Mouse (Mus musculus) stomach, postnatal 0 days (tissue): ENCODE measurements around the gene Tspan31. TPM values are rescaled to one million over a fixed set of nuclear protein-coding genes. Genes with fewer than 3 reads are reported as not detected.

Experiments used
- ATAC-seq: fragments of 200-750 bp; cut with Nextera tagmentation; 2 replicates; pipeline ENCODE4 v1.8.0; 2017; ENCODE audit not compliant: low FRiP score, low TSS enrichment
- DNase-seq: peaks from one replicate; pipeline ENCODE4 v3.0.0-alpha.2; 2016; ENCODE audit warnings: low spot score
- H3K27ac ChIP-seq: fragments of 300-500 bp; sonication (generic); replicated peaks from 2 replicates; pipeline ENCODE4 v1.5.1; 2014; ENCODE audit warnings: mild to moderate bottlenecking, control low read depth
- H3K27me3 ChIP-seq: fragments of 300-500 bp; sonication (generic); 2 replicates; pipeline ENCODE4 v1.6.1; 2014; ENCODE audit warnings: low read length; ENCODE audit not compliant: control insufficient read depth, insufficient read depth
- H3K36me3 ChIP-seq: fragments of 300-500 bp; sonication (generic); 2 replicates; pipeline ENCODE4 v1.6.1; 2014; ENCODE audit warnings: low read length, mixed read lengths; ENCODE audit not compliant: control insufficient read depth, insufficient read depth
- H3K4me1 ChIP-seq: fragments of 300-500 bp; sonication (generic); replicated peaks from 2 replicates; pipeline ENCODE4 v1.6.1; 2014; ENCODE audit warnings: antibody characterized with exemption; ENCODE audit not compliant: control insufficient read depth, insufficient read depth
- H3K4me2 ChIP-seq: fragments of 300-500 bp; sonication (generic); replicated peaks from 2 replicates; pipeline ENCODE4 v1.6.1; 2014; ENCODE audit warnings: low read depth, mild to moderate bottlenecking, control low read depth, moderate library complexity
- H3K4me3 ChIP-seq: fragments of 300-500 bp; sonication (generic); 2 replicates; pipeline ENCODE4 v1.5.1; 2014; ENCODE audit warnings: low read depth, low read length, control low read depth
- H3K9ac ChIP-seq: fragments of 300-500 bp; sonication (generic); 2 replicates; pipeline ENCODE4 v1.6.1; 2014; ENCODE audit warnings: mild to moderate bottlenecking, low read length, control low read depth, mixed read lengths
- H3K9me3 ChIP-seq: fragments of 300-500 bp; sonication (generic); 2 replicates; pipeline ENCODE4 v1.6.1; 2016; ENCODE audit warnings: low read length; ENCODE audit not compliant: control insufficient read depth
- CTCF ChIP-seq: IDR thresholded peaks from 2 replicates; pipeline ENCODE4 v1.5.1; 2016; ENCODE audit warnings: antibody characterized with exemption, low read depth, mild to moderate bottlenecking, moderate library complexity
- EP300 ChIP-seq: optimal IDR thresholded peaks from 2 replicates; pipeline ENCODE3; 2016; ENCODE audit warnings: antibody characterized with exemption
- WGBS: fragments of 180-500 bp; shearing (Covaris S2); extraction: QIAGEN DNeasy Blood & Tissue Kit; methylation state at CpG from one replicate; pipeline ENCODE4 v1.1.7; 2014; 5-methylcytosine and 5-hydroxymethylcytosine counted together
- polyA plus RNA-seq: library from polyadenylated mRNA; unstranded; fragments of >200 nt; fragmentation: Nextera tagmentation; extraction: Ambion mirVana; gene quantifications from 2 replicates; pipeline ENCODE4 v1.2.1, GENCODE M21; 2015

Gene Tspan31
- polyA plus RNA-seq, 1 experiment from 2014 or later = 82.8 TPM

- under 1% methylated on average over 27 of the region's 92 CpGs for WGBS
- TF ChIP-seq EP300 (no peak), CTCF (no peak)
- peak overlapping the region; percentile 73 for H3K9ac ChIP-seq
- peak overlapping the region; percentile 72 for H3K4me3 ChIP-seq
- DNase-seq (peak; percentile 51), ATAC-seq (no peak)
- H3K27ac ChIP-seq = 0 out of 2 replicates have a peak overlapping the region, but pooled peaks have one; percentile 24
- H3K9me3 ChIP-seq = no peaks in the 10 kb centered on the region
- H3K4me2 ChIP-seq = peak overlapping the region; percentile 100
- no peaks in the 10 kb centered on the region for H3K27me3 ChIP-seq
- H3K4me1 ChIP-seq = 0 out of 2 replicates have a peak, but pooled peaks cover 4% of the 10 kb centered on the region
- peaks cover 6% of the 10 kb centered on the region; the same call in 1 of the 2 replicates for H3K36me3 ChIP-seq
Measured at GRCm38 (mm10) chr10:127059174-127059967, 10.7 kb downstream of the Tspan31 start.

GRCm38 (mm10) chr10:127058708-127059107 lies 11.4 kb downstream of the Tspan31 start:
- no peak for TF ChIP-seq CTCF
- TF ChIP-seq EP300 = no peak
- 9% methylated on average over 8 of the region's 8 CpGs for WGBS
- no peak overlapping the region; the same call in 1 of the 2 replicates for H3K9ac ChIP-seq
- 0 out of 2 replicates have a peak, but pooled peaks cover 4% of the 10 kb centered on the region for H3K4me1 ChIP-seq
- H3K4me3 ChIP-seq = peak overlapping the region; percentile 72; the same call in 1 of the 2 replicates
- ATAC-seq (no peak), DNase-seq (no peak)
- peak overlapping the region; percentile 100 for H3K4me2 ChIP-seq
- H3K9me3 ChIP-seq = no peaks in the 10 kb centered on the region
- H3K36me3 ChIP-seq = peaks cover 6% of the 10 kb centered on the region; the same call in 1 of the 2 replicates
- no peak overlapping the region for H3K27ac ChIP-seq
- H3K27me3 ChIP-seq = no peaks in the 10 kb centered on the region

GRCm38 (mm10) chr10:127058161-127058560 lies 11.9 kb downstream of the Tspan31 start:
- Histone ChIP-seq H3K4me1 (0 out of 2 replicates have a peak, but pooled peaks cover 4% of the 10 kb centered on the region), H3K36me3 (peaks cover 6% of the 10 kb centered on the region; the same call in 1 of the 2 replicates), H3K9ac (no peak overlapping the region), H3K27ac (no peak overlapping the region), H3K4me2 (peak overlapping the region; percentile 100), H3K27me3 (no peaks in the 10 kb centered on the region), H3K4me3 (no peak overlapping the region), H3K9me3 (no peaks in the 10 kb centered on the region)
- DNase-seq = peak; percentile 78
- no peak for TF ChIP-seq EP300
- peak; percentile 95 for TF ChIP-seq CTCF
- ATAC-seq = no peak
- 4% methylated on average over 9 of the region's 9 CpGs for WGBS

GRCm38 (mm10) chr10:127056490-127056889 lies 13.6 kb downstream of the Tspan31 start:
- H3K36me3 ChIP-seq = peaks cover 6% of the 10 kb centered on the region; the same call in 1 of the 2 replicates
- no peak overlapping the region for H3K4me3 ChIP-seq
- H3K27me3 ChIP-seq = no peaks in the 10 kb centered on the region
- 0 out of 2 replicates have a peak, but pooled peaks cover 2% of the 10 kb centered on the region for H3K4me1 ChIP-seq
- ATAC-seq = no peak
- no peak overlapping the region for H3K4me2 ChIP-seq
- DNase-seq = no peak
- 80% methylated on average over 17 of the region's 20 CpGs for WGBS
- no peak overlapping the region for H3K9ac ChIP-seq
- no peaks in the 10 kb centered on the region for H3K9me3 ChIP-seq
- no peak for TF ChIP-seq CTCF
- TF ChIP-seq EP300 = no peak
- no peak overlapping the region for H3K27ac ChIP-seq

- Histone ChIP-seq H3K4me3 (no peak overlapping the region), H3K4me2 (no peak overlapping the region), H3K27me3 (no peaks in the 10 kb centered on the region), H3K9ac (no peak overlapping the region), H3K4me1 (0 out of 2 replicates have a peak, but pooled peaks cover 2% of the 10 kb centered on the region), H3K27ac (no peak overlapping the region), H3K9me3 (no peaks in the 10 kb centered on the region), H3K36me3 (peaks cover 6% of the 10 kb centered on the region; the same call in 1 of the 2 replicates)
- DNase-seq = no peak
- ATAC-seq = no peak
- WGBS = 81% methylated on average over 8 of the region's 8 CpGs
- TF ChIP-seq CTCF (no peak), EP300 (no peak)
Measured at GRCm38 (mm10) chr10:127055406-127055805, 14.7 kb downstream of the Tspan31 start.

GRCm38 (mm10) chr10:127054646-127055045 lies 15.4 kb downstream of the Tspan31 start:
- 70% methylated on average over 4 of the region's 4 CpGs for WGBS
- H3K27me3 ChIP-seq = peaks cover 3% of the 10 kb centered on the region; the same call in 1 of the 2 replicates
- H3K4me1 ChIP-seq = no peaks in the 10 kb centered on the region
- H3K27ac ChIP-seq = no peak overlapping the region
- no peak for ATAC-seq
- H3K9me3 ChIP-seq = no peaks in the 10 kb centered on the region
- H3K9ac ChIP-seq = no peak overlapping the region
- no peak overlapping the region for H3K4me3 ChIP-seq
- TF ChIP-seq CTCF (peak; percentile 8; the same call in 1 of the 2 replicates), EP300 (no peak)
- no peak overlapping the region for H3K4me2 ChIP-seq
- peaks cover 6% of the 10 kb centered on the region; the same call in 1 of the 2 replicates for H3K36me3 ChIP-seq
- DNase-seq = no peak
